Mouse (Mus musculus): ENCODE results near the gene Dppa3.

The Dppa3 gene

DNA sequence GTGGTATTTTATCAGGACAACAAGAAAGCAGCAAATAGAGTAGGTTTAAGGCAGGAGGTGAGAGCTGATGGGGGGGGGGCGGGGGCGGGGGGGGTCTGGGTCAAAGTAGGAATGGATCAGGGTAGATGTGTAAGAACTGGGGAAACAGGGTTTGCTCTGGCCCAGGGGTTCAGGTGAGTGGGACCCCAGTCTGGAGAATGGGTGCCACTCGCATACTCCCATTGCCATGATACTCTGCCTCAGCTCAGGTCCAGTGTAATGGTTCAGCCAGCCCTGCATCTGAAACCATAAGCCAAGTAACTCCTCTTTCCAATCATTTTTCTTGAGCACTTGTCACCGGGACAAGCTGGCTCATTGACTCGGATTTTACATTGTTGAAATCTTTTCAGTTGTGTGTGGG lies 42.6 kb downstream of the Dppa3 start:
- DNase-seq (ENCODE audit: low read depth, low spot score): no peak

DNA sequence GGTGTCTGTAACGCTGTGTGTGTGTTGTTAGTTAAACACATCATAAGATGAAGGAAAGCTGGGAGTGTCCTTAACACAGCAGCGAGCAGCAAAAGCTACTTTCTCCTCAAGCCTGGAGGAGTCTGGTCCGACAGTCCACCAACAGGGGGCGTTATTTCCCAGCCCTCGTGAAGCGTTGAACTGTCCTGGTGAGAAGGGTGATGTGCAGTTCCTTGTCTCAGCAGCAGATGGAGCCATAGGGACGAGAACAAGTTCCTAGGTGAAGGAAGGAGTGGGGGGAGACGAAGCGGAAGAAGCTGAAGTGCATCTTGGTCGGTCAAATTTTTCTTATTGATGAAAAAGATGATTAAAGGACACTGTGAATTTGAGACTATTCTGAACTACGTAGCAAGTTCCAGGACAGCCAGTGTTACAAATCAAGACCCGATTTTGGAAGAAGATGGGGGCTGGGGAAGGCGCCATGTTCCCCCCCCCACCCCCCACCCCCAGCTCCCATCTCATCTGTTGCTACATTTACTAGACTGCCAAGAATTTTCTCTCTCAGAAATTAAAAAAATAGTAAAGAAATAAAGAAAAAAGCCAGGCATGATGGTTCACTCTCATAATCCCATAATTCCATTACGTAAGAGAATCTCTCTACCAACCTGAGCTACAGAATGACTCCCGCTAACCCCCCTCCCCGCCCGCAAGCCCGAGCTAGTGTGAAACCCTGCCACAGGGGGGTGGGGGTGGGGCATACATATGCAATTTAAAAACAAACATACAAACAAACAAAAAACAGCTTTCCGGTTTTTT lies 43.4 kb downstream of the Dppa3 start:
- peak; percentile 51 for DNase-seq (ENCODE audit: low read depth, low spot score)

DNA sequence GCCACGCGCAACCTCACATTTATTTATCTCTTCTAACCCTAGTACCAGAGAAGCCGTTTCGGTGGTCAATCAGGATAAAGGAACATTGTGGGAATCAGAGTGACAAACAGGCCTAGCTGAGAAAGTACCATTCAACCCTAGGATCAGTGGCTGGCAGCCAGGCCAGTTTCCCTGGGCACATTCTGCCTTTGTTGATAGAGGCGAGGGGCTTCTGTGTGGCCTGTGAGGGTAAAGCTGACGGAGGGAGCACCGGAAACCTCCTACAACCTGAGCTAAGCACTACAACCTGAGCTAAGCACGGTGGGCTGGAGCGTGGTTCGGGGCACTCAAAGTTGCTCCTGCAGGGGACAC lies 44.0 kb downstream of the Dppa3 start:
- no peak for DNase-seq (ENCODE audit: low read depth, low spot score)

DNA sequence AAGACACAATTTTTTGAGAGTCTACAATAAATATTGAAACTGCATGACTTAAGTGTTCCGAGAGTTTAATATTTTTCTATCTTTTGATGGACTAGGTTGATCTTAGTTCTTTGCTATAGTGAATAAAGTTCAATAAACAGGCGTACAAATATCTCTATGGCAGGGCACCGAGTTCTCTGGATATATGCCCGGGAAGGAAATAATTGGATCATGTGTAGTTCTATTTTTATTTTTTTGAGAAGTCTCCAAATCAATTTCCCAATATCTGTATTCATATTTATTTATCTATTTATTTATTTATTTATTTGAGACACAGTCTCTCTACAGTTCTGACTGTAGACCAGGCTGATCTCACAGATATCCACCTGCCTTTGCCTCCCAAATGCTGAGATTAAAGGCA lies 44.6 kb downstream of the Dppa3 start:
- DNase-seq (ENCODE audit: low read depth, low spot score): no peak

DNA sequence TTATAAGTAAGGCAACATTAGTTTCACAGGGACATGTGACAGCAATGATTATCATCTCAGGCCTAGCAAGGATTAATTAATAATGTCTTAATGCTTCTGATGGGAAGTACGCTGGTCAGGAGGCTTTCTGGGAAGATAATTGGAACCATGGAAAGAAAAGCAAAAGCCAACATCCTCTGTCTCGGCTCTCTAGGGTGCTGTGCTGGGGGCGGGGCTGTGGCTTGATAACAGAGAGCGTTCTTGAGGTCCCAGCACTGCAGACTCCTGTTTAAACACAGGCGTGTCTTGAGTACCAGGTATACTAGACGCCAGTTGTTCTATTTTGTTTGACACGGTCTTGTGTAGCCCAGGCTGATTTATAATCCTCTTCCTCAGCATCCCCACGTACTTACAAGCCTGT lies 46.5 kb downstream of the Dppa3 start:
- no peak for DNase-seq (ENCODE audit: low read depth, low spot score)
